Mouse (Mus musculus) lung, postnatal 4 days (tissue): Measurements from ENCODE around the gene Rtl5.

Experiments
- DNase-seq, 2 experiments: peaks; one replicate each; pipeline ENCODE4 v3.0.0; 2021

The Rtl5 gene

DNA sequence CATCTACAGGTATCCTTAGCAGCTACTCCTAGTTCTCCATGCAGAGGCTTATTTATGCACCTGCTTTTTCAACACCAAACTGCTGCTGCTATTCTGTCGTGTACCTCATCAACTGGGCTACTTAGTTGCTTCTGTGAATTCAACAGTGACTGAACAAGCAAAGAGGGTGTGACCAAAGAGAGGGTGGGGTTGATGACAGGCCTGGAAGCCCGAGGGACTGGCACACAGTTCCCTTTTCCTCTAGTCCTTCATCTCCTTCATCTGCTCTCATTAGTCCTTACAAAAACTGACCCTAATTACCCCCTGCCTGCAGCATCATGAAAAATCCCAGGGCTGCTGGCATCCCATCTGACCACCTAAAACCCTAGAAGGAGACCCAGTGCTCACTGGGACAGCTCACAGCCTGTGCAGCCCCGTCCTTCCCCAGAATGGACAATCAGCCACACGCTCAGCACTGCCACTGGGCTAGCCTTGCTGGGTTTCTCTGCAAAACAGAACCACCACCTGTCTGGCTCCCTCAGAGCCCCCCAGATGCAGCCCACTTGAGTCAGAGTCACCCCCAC is 5.8 kb downstream of the Rtl5 start:
- DNase-seq = no peak

DNA sequence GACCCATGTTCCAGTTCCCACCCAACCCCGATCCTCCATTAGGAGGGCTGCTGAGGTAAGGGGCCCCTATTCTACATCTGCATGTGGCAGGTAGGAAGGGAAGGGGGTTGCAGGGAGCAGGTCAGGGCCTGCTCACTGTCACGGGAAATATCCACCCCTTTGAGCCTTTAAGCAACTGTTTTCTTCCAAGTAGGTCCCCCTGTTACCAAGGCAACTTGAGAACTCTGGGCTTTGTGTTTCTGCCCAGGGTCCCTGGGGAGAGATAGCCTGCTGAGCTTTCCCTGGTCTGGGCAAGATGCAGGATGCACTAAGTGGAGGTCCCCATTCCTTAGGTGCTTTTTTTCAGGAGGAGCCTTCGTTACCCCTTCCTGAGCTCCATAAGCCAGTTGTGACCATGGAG is 7.0 kb downstream of the Rtl5 start:
- DNase-seq = no peak

DNA sequence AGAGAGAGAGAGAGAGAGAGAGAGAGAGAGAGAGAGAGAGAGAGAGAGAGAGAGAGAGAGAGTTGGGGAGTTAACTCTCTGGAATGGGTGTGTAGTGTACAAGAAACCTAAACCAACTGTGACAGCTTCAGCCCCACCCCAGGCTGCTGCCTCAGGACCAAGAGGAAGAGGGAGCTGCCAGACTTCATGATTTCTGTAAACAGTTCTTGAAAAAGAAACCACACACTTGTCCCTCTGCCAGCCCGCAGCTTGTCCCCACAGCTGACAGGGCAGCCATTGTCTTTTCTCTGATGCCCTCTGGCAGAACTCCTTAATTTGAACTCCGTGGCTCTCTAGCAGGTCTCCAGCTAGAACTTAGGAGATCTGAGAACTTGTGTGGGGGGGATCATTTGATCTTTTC is 10.2 kb downstream of the Rtl5 start:
- DNase-seq = peak; percentile 66 to 78

DNA sequence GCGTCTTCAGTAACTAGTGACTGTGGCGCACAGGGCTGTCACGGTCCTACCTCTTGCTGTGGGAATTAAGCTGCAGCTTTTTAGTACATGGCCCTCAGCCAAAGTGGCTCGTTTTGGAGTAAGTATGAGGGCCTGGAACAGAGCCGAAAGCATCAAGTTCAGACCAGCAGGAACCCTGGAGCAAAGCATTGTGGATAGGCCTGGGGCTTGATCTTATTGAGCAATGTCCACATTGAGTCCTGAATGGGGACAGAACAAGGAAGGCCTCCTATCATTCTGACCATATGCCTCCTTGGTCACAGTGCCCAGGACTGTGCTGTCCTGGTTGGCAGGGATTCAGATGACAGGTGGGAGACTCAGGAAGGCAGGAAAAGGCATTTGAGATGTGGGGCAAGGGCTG is 10.9 kb downstream of the Rtl5 start:
- DNase-seq = peak in 1 of 2 experiments; percentile 37

DNA sequence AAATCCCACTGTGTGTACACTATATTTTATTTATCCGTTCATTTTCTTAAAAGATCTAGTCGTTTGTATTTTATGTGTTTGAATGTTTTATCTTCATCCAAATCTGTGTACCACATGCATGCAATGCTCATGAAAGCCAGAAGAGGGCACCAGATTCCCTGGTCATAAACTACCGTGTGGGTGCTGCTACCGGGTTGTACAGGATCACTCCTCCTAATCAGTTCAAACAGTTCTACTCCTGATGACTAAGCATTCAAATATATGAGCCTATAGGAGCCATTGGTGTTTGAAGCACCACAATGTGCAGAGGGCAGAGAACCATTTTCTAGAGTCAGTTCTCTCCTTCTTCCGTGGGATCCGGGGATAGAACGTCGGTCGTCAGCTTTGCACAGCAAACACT is 11.7 kb downstream of the Rtl5 start:
- peak in 1 of 2 experiments; percentile 43 for DNase-seq

DNA sequence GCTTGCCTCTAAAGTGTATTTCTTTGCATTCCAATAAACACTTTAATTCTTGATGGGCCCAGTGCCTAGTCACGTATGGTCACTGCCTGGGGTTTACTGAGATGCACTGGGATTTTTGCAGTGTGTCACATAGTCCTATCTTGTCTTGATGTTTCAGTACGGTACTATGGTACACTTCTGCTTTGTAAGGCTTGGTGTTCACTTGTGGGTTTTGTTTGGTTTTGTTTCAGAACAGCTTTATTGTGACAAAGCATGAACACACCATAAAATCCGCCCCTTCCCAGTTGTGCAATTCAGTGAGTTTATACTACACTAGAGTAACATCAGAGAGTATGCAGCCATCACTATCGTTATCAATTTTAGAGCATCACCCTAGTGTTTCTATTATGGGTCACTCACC is 17.1 kb downstream of the Rtl5 start:
- DNase-seq = no peak

DNA sequence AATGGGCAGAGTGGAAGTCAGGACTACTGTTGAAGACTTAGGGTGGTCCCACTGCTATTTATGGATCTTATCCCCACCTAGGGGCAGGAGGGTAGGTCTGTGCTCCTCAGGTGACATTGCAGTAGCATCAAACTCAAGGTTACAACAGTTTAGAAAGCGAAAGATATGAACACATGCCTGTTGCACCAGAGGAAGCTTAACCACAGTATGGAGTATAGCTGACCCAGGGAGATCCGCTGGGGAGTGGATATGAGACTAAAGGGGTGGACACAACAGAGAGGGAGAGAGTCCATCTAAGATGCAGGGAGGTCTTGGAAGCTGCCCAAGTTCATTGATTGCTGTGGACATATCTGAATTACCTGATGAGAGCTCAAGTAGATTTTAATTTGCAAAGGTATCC is 17.7 kb downstream of the Rtl5 start:
- DNase-seq = no peak

DNA sequence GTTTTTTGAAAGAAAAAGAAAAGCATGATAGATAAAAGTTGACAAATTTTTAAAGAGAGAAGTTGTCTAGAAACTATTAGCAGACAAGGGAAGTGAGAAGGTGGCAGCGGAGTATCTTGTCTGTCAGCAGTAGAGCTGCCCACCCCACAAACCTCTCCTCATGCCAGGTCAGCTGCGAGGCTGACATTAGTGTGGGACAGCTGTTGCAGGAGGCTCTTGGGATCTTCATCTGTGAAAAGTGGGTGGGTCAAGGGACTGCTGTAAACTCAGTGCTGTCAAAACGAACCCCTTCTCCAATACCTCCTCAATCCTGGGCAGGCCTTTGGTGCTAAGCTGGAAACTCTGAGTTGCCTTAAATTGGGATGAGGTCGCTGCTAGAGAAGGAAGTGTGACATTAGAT is 19.9 kb downstream of the Rtl5 start:
- DNase-seq = no peak

DNA sequence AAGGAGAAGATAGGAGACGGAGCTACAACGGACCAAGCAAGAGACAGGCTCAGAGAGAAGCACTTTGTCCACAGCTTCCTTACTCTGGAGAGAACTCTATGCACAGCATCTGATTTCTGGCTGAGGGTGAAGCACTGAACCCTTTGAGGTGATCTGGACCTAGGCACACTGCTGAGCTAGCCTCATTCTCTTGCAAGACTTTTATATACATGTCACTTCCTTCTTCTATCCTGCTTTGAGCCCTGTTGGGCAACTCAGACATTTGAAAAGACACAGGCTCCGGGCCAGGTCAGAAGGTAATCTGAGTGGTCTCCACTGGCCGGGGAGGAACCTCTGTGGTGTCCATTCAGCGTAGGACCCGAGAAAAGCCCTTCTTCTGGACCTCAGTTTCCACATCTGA is 20.6 kb downstream of the Rtl5 start:
- DNase-seq = no peak

DNA sequence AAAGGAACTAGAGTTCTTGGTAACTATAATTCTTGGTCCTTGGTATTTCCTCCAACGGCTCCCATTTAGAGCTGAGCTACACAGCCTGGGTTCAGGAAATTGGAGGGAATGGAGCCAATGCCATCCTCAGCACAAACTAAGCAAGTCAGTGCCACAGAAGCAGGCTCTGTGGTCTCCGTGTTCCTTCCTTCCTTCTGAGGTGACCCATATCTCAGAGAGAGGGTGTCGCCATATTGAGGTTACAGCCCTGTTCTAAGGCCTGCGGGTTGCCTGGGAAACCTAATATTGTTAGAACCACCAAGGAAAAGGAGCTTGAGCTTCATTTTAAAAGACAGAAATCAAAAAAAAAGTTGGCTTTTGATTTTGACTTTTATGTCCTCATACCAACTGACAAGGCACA is 28.7 kb downstream of the Rtl5 start:
- DNase-seq = no peak

DNA sequence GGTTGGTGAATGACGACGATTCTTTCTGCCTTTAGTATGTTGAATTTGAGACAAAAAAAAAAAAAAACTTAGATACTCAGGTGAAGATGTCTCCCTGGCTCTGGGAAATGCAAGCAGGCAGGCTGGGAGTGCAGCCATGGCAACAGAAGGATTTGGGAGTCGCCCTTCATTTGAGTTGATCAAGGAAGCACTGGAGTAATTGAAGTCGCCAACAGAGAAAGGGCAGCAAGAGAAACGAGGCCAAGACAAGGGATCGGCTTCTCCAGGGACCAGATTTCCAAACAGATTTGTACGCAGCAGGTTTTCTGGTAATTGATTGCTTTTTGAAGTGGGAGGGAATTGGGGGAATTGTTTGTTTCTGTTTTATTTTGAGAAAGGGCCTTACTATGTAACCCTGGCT is 29.5 kb downstream of the Rtl5 start:
- DNase-seq = no peak

DNA sequence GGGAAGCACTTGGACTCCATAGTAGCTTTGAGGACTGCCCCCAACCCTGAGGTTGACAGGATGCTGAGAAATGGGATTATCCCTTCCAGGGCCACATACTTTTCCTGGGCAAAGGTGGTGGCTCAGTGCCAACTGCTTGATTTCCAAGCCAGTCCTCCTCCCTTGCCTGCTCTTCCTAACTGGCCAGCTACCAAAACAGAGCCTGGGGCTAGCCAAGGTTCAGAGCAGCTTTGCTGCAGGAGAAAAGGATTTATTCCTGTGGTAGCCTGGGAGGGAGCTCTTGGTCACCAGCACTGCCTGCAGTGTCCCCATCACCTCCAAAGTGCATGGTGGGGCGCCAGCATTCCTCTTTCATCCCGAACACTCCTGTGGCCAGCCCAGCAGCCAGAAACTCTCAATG is 33.6 kb downstream of the Rtl5 start:
- peak; percentile 24 to 44 for DNase-seq

DNA sequence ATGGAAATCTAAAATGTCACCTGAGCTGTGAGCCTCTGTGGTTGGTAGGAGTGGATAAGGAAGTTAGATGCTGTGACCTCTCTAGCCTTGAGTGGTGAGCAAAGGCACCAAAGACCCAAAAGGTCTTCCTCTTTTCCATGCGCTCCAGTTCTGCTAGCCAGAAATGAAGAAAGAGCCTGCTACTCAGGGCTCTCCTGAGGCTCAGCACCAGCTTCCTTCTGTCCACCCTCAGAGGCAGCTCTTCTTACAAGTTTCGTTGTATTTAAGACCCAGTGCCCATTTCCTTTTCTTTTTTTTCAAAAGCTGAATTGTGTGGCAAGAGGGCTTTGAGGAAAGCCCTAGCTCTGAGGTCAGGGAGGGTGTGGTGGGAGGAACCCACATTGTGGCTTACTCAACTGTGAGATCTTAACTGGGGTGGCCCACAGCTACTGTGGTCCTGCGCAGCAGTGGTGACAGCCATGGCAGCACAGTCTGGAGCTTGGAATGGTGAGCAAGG is 34.2 kb downstream of the Rtl5 start:
- peak; percentile 20 to 26 for DNase-seq

DNA sequence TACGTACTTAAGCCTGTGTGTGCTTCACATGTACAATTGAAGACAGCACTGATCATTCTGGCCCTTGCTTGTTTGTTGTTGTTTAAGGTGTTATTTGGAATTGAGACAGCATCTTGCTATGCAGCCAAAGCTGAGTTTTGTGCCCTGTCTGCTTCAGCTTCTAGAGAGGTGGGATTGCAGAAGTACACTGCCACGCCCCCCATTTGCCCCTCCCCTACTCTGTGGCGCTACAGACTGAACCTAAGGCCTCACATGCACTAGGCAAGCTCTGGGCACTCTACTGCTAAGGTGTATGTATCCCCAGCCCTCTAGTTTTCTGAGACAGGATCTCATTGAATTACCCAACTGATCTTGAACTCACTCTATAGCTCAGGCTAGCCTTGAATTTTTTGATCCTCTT is 35.4 kb downstream of the Rtl5 start:
- DNase-seq = no peak

DNA sequence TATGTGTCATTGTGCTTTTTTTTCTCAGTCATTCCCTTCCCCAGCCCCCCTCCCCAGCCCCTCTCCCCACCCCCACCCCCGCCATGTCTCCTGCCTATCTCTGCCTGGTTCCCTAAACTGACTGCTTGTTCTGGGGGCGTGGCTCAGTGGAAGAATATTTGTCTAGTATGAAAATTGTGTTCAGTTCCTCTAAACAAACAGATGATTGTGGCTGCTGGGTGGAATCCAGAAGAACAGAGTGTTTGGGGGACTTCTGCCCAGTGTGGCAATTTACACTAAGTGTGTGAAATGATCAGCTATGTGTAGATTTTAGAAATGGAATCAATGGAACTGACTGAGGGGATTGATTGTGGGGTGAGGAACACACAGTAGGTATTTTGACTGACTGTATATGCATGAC is 37.5 kb downstream of the Rtl5 start:
- DNase-seq = no peak

DNA sequence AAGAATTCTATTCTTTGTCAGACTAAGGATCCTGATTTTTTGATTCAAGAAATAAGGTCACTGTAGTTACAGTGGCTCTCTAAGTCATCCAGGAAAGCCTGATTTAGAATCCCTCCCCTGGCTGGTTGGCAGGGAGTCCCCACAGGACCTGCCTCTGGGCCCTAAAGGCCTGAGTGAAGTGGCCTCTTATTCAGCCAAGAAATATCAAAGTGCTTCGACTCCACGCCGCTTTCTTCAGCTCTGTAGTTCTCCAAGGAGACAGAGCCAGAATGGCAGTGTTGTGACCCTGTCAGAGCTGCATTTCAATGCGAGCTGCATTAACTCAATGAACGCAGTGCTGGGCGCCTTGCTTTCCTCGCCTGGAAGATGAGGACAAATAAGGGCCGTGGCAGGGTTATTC is 38.7 kb downstream of the Rtl5 start:
- no peak for DNase-seq

DNA sequence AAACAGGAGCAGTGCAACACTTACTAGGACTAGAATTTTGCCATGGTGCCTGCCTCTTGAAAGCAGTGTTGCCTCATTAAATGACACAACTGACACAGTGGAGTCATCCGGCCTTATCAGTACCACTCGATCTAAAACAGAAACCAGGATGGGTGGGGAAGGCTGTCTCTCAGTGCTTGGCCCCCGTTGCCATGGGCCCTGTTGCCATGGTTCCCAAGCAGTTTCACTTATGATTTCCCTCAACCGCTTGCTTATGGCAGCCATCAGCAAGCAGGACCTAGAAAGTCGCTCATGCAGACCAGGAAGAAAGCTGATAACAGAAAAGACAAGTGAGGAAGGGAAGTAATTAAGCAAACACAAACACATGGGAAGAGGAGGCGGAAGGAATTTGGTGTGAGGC is 39.3 kb downstream of the Rtl5 start:
- DNase-seq = peak; percentile 69 to 77

DNA sequence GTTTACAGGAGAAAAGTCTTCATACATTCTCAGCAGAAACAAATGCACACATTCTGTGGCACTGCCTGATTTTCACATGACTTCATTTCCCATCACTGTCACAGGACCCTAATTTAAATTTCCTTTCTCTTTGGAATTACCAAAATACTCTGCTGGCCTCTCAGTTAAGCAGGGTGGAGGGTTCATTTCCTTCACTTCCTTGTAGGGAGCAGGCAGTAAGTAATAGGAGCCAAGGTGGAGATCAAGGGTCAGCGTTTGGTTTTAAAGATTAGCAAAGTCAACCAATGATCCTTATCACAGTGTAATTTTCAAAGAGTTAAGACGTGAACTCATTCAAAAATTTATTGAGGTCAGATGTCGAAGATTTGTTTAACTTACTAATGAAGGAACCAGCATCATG is 46.1 kb downstream of the Rtl5 start:
- DNase-seq = no peak

DNA sequence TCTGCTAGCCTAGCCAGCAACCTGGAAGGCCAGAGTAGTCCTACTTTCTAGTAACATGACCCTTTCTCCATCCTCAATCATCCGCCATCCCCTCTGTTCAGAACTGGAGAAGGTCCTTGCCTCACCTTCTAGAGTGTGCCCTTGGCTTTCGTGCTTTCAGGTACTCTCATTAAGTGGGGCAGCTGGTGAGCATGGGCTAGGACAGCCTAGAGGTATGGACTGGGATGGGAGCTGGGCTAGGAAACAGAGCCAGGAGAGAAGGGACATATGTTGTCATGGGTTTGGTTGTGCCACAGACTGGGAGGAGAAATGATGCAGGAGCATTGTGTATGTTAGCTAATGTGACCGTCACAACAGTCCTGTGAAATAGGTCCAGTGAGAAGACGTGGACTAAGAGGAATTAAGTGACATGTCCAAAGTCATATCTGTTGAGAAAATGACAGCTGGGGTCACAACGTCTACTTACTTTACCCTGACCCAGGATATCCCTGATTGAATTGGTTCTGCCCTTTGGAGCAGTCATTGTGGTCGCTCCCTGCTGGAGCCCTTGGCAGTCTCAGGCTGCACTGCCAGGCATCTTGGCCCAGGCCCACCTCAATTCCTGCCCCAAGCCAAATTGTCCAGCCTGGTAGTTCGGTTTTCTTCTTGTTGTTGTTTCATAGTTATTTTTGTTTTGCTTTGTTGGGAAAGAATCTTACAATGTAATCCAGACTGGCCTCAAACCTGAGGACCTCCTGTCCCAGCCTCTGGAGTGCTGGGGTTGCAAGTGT is 51.4 kb downstream of the Rtl5 start:
- peak in 1 of 2 experiments; percentile 18 for DNase-seq

DNA sequence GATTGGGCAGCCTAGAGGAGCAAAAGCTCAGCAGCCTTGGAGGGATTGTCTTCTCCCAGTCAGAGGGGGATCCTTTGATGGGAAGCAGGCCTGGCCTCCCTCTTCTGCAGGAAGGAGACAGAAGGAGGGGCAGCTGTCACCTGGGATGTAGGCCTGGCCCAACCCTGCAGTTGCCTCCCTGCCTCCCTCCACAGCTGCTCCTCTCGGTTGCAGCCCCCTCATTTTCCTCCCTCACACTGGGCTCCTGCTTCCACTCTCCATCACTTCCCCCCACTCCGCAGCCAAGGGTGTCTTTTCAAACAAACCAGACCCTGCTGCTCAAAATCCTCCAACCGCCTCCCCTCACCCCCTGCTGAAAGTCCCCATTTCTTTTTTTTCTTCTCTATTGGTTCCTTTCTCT is 52.2 kb downstream of the Rtl5 start:
- DNase-seq = no peak

DNA sequence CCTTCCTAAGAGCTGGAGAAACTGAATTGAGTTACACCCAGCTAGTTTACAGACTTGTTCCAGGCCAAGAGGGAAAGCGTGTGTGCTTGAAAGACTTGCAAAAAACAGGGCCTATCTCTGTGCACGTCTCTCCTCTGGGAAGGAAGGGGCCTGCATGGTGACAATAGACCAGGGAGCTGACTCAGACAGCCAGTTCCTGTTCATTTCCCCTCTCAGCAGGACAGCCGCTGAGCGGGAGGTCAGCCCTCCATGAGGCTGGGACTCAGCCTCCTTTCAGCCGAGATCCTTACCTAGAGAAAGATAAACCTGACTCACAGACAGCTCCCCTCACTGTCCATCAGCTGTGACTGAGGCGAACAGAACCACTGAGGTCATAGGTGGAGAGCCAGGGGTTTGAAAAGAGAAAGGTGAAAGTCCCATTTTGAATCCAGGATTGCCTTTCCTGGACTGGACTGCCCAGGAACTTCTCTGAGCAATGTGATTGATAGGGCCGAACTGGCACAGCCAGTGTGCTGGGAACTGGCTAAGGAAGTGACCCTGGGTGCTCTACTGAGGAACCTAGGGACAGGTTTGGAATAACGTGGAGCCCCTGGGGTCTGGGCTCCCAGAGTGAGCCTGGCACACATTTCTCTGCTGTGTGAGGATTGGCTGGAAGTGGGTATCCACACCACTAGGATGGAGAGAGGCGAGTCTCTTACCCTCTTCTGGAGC is 53.7 kb downstream of the Rtl5 start:
- DNase-seq = peak in 1 of 2 experiments; percentile 34
